Mouse (Mus musculus) right cerebral cortex, adult 18-20 months (tissue): ENCODE results near the gene Unc13c.

ENCODE experiments used
- DNase-seq: peaks from one replicate; pipeline ENCODE4 v3.0.0; 2022; ENCODE audit warnings: mixed read lengths

Unc13c gene

GRCm38 (mm10) chr9:73867410-73868067, 101.2 kb downstream of the Unc13c start:
- no peak for DNase-seq

DNA sequence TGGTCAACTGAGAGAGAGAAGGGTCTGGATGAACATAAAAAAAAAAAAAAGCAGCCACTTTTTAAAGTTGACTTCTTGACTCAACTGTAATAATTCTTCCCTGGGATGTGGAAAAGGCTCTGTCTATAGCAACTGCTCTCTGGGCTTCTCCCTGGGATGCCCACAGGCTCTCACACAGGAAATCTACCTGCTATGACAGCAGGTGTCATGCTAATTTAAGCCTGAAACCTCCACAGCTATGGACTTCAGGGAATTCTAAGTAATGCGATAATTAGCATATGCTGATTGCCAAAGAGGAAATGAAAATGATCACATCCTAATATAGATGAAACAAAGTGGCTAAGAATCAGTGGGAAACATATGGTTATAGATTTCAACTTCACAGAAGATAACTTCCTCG, 102.1 kb downstream of the Unc13c start:
- DNase-seq = no peak

GRCm38 (mm10) chr9:73859469-73859868, 109.3 kb downstream of the Unc13c start:
- DNase-seq = no peak

DNA sequence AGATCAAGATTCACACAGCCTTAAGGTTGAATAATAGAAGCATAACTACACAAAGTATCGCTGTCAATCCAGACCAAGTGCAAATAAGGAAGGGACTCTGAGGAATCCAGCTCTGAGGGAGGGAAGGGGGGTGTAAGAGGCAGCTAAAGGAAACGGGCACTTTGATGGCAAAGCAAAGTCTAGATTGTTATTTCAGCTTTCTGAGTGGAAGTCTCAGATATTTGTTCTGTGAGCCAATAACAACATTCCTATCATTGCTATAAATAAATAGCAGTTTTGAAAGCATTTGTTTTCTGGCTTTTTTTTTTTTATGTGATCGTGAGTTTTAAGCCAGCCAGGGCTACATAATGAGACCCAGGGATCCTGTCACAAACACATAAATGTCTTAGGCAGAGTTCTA, 114.5 kb downstream of the Unc13c start:
- DNase-seq = no peak

GRCm38 (mm10) chr9:73806681-73807080, 162.1 kb downstream of the Unc13c start:
- no peak for DNase-seq

DNA sequence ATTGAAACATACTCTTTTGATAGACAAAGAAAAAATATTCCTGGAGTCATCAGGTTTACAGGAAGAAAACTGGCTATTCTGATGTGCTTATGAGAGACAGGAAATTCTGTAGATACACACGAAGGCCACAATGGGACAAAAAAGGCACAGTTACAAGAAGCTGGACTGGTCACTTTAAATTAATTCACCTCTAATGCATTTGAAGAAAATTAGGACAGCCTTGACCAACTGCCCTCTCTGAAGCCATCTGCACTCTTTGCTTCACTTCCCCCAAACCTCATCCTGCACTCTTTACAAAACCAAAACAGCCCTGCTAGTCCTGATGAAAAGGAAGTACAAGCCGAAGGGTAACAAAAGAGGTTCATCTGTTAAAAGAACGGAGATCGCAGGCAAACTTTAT, 194.2 kb downstream of the Unc13c start:
- no peak for DNase-seq

DNA sequence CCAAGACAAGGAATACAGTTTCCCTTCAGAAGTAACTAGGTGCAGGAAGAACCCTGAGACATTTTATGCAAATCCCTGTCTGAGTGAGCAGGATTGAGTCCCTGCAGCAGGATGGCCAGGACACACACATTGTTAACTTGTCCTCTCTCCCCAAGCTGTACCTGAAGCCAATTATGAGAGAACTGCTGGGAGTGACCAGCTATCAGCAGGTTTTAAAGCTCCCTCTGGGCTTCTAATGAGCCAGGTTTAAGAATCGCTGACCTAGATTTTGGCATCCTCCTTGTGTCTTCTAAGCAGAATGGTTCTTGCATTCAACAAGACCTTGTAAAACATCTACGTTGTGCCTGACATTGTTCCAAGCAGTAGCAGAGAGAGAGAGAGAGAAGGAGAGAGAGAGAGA, 213.6 kb downstream of the Unc13c start:
- DNase-seq = no peak

- DNase-seq = no peak
Observed at GRCm38 (mm10) chr9:73753480-73753879, 215.3 kb downstream of the Unc13c start.

- DNase-seq = no peak
Observed at GRCm38 (mm10) chr9:73751344-73751743, 217.4 kb downstream of the Unc13c start.

DNA sequence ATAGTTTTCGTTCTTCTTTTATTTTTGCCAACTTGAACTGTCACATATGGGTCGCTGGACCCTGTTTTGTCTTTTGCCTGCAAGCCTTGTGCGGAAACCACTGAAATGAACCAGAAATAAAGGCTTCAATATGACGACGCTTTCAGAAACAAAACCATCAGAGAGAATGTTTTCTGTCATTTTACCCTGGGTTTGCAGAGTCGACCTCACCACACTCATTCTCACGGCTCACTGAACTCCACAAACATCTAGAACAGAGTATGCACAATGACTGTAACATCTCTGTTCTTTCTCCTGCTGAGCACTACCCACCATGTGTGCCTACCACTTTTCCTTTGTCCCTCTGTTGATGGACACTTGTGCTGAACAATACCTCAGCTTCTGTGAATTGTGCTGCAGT, 234.3 kb downstream of the Unc13c start:
- DNase-seq = no peak

DNA sequence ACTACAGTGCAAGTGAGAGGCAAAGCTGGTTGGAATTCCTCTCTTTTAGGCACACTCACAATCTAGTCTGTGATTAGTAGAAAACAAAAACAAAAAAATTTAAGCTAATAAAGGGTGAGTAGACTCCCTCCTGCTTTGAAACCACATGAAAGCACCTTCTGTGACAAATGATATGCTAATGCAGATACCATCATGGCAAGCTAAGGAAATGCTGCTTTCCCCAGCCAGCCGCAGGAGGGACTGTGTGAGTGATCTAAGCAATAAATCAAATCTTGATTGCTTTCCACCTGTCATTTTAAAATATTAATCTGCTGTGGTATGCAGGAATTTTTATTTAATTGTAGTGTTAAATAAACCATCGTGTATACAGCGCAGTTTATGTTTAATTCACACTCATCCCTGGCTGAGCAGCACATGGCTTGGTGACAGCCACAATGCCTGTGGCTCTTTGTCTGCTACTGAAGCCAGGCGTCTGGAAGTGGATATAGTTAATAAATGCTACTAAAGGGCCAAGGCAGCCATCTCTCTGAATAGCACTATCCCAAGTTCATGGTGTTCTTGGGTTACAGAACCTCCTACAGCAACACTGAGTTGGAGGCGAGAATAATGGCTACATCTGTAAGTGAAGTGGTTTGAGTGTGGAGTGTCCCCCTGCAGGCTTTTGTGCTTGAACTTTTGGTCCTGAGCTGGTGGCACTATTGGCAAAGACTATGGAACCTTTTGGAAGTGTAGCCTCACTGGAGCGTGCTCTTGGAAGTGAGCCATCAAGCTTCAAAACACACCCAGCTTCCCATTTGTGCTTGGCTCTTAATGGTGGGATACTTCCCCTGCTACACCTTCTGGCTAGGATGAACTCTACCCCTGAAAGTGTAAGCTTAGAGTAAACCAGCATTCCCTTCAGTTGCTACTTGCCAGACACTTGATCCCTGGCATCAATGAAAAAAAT, 242.8 kb downstream of the Unc13c start:
- DNase-seq = no peak

DNA sequence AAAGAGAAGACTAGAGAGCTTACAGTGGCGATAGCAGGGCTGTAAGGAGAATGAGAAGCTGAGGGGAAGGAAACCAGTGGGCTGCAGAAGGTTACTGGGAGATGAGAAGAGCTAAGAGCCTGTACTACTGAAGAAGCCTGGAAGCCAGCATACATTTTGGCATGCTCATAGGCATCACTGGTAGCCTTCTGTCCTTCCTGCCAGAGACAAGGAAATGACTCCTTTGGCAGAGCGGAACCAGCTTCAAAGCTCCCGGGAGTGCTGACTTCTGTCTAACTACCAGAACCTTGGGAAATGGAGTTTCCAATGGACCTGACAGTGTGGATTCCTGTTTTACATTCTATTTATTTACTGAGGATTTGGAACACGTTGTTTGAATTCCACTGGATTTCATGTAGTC, 244.0 kb downstream of the Unc13c start:
- no peak for DNase-seq

GRCm38 (mm10) chr9:73713508-73713907, 255.3 kb downstream of the Unc13c start:
- no peak for DNase-seq

DNA sequence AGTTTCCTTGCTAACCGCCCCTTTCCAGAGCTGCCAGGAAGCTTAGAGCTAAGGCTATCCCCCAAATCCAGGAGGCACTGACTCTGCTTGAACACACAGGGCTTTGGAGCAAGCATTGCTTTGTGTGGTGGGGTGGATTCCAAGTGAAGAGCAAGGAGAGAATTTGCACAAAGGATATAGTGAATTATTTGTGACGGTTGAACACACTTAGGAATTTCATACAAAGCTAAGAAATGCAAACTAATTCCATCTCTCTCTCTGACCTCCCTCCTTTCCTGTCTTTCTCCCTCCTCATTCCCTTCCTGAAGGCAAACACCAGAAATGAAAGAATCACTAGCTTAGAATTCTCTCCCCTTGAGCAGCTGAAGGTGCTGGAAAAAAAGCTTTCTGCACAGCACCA, 271.7 kb downstream of the Unc13c start:
- no peak for DNase-seq

DNA sequence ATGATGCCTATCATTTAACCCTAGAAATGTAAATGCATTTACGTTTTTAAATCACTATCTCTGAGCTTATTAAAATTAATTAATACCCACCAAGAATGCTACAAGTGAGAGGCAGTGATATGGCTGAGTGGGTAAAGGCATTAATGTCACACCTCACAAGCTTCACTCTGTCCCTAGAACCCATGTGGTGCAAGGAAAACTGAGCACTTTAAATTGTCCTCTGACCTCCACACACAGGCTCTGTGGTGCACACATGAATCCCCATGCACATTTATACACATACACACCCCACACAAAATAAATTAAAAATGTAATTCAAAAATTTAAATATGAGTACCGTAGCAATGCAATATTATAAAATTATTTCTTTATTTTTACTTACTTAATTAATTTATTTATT, 287.2 kb downstream of the Unc13c start:
- no peak for DNase-seq

DNA sequence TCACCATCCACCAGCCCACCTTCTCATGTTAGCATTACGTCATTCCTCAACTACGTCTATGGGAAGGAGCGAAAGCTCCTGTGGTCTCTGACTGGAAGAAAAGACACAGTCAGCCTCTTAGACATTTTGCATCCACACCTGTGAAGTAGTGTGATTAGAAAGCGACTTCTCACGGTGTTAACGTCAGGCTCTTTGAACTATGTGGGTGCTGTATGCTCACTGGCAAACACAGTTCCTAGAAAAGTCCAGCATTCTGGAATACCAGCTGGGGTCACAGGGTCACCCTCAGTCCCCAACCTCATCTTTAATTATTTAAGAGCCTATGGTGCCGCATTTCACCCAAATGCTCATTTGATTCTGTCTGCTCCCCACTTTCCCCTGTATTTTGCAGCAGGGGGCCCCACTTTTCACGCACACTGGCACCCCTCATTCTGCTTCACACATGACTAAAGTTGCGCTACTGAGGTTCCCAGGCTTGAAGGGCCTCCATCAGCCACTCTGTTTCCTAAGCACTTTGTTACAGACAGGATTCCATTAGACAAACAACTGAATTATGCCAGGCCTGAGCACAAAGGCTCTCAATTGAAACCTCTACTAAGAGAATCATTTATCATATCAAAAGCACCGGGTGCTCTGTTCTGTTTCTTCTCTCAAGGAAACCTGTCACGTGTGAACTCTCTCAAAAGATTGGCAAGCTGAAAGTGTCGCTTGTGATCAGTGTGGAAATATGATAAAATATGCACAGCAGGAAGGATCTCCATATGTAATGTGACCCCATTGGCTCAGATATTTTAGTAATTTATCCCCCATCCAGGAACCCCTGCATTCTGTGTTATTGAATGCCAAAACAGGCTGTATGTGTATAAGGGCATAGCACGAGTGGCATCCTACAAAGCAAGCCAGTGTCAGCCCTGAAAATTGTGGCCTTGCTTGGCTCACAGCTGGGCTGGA, 287.9 kb downstream of the Unc13c start:
- no peak for DNase-seq

GRCm38 (mm10) chr9:73671656-73672212, 297.0 kb downstream of the Unc13c start:
- DNase-seq = no peak

DNA sequence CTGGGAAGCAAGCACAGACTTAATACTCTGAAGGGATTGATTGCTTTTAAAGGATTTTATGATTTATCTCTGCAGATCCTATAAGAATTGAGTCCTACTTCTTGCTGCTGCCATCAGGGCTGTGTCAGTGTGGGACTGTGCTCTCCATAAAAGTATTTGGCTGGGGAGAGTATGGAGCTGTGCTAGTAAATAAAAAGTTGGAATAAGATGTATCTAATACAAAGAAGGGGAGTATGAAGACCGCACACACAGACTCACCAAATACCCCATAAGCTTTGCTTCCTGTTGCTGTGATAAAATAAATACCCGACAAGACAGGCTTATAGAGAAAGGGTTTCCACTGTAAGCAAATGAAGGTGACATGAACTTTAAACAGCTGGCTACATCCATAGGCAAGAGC, 298.7 kb downstream of the Unc13c start:
- DNase-seq = no peak

GRCm38 (mm10) chr9:73662839-73663238, 305.9 kb downstream of the Unc13c start:
- DNase-seq = no peak

DNA sequence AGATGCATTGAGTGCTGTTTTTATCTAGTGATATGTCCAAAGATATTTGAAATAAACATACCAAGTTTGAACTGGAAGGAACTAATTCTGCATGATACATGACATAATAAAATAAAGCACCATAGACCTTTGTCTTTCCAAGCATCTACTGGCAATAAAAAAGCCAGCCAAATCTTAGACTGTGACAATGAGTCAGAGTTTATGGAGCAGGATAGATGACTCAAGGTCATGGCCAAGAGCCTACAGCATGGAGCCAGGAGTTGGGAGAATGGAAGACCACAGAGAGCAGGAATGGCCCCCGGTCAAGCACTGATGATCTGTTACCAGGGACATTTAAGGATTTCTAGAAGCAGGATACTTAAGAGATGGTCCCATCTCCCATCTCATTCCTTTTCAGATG, 319.7 kb downstream of the Unc13c start:
- DNase-seq = no peak

- no peak for DNase-seq
Observed at GRCm38 (mm10) chr9:73638119-73638518, 330.6 kb downstream of the Unc13c start.

GRCm38 (mm10) chr9:73625171-73625570, 343.6 kb downstream of the Unc13c start:
- DNase-seq = no peak

GRCm38 (mm10) chr9:73612896-73613295, 355.9 kb downstream of the Unc13c start:
- no peak for DNase-seq
